Mouse (Mus musculus) lung, postnatal 0 days (tissue): ENCODE data around the gene Arhgap18. TPM values are rescaled to one million over a fixed set of nuclear protein-coding genes. Genes with fewer than 3 reads are reported as not detected.
"Not testable (repeated sequence)": the region's sequence is repeated elsewhere in the genome, so short reads cannot be mapped to it uniquely, and the experiment has no call there.

Experiments used
- ATAC-seq: fragments of 200-750 bp; cut with Nextera tagmentation; 2 replicates; pipeline ENCODE4 v1.8.0; 2017; ENCODE audit warnings: moderate library complexity
- DNase-seq: peaks from one replicate; pipeline ENCODE4 v3.0.0-alpha.2; 2016; ENCODE audit warnings: low spot score
- H3K27ac ChIP-seq: fragments of 300-500 bp; sonication (generic); 2 replicates; pipeline ENCODE4 v1.5.1; 2014; ENCODE audit warnings: antibody characterized with exemption, mild to moderate bottlenecking, low read length, mixed read lengths
- H3K27me3 ChIP-seq: fragments of 300-500 bp; sonication (generic); replicated peaks from 2 replicates; pipeline ENCODE4 v1.6.1; 2014; ENCODE audit warnings: low read length, mixed read lengths; ENCODE audit not compliant: insufficient read depth
- H3K36me3 ChIP-seq: fragments of 300-500 bp; sonication (generic); 2 replicates; pipeline ENCODE4 v1.6.1; 2014; ENCODE audit warnings: low read length, mixed read lengths; ENCODE audit not compliant: insufficient read depth
- H3K4me1 ChIP-seq: fragments of 300-500 bp; sonication (generic); 2 replicates; pipeline ENCODE4 v1.6.1; 2014; ENCODE audit warnings: antibody characterized with exemption, low read depth, low read length, mixed read lengths; ENCODE audit not compliant: insufficient read depth
- H3K4me2 ChIP-seq: fragments of 300-500 bp; sonication (generic); replicated peaks from 2 replicates; pipeline ENCODE4 v1.6.1; 2014; ENCODE audit warnings: low read depth, mild to moderate bottlenecking, low read length, moderate library complexity, mixed read lengths
- H3K4me3 ChIP-seq: fragments of 300-500 bp; sonication (generic); 2 replicates; pipeline ENCODE4 v1.5.1; 2014; ENCODE audit warnings: low read depth, low read length
- H3K9ac ChIP-seq: fragments of 300-500 bp; sonication (generic); replicated peaks from 2 replicates; pipeline ENCODE4 v1.6.1; 2014; ENCODE audit warnings: low read depth, mild to moderate bottlenecking
- H3K9me3 ChIP-seq: fragments of 300-500 bp; sonication (generic); 2 replicates; pipeline ENCODE4 v1.6.1; 2016; ENCODE audit warnings: low read length, mixed read lengths
- CTCF ChIP-seq: IDR thresholded peaks from 2 replicates; pipeline ENCODE4 v1.5.1; 2016; ENCODE audit warnings: antibody characterized with exemption, mild to moderate bottlenecking
- EP300 ChIP-seq: IDR thresholded peaks from 2 replicates; pipeline ENCODE4 v1.6.1; 2016; ENCODE audit warnings: antibody characterized with exemption, mild to moderate bottlenecking, control low read depth
- WGBS: fragments of 180-500 bp; shearing (Covaris S2); extraction: QIAGEN DNeasy Blood & Tissue Kit; methylation state at CpG from one replicate; pipeline ENCODE4 v1.1.7; 2014; 5-methylcytosine and 5-hydroxymethylcytosine counted together
- polyA plus RNA-seq: library from polyadenylated mRNA; unstranded; fragments of >200 nt; fragmentation: Nextera tagmentation; extraction: Ambion mirVana; gene quantifications from 2 replicates; pipeline ENCODE4 v1.2.1, GENCODE M21; 2015

Gene Arhgap18
- polyA plus RNA-seq, 1 experiment from 2014 or later: 28.6 TPM

DNA sequence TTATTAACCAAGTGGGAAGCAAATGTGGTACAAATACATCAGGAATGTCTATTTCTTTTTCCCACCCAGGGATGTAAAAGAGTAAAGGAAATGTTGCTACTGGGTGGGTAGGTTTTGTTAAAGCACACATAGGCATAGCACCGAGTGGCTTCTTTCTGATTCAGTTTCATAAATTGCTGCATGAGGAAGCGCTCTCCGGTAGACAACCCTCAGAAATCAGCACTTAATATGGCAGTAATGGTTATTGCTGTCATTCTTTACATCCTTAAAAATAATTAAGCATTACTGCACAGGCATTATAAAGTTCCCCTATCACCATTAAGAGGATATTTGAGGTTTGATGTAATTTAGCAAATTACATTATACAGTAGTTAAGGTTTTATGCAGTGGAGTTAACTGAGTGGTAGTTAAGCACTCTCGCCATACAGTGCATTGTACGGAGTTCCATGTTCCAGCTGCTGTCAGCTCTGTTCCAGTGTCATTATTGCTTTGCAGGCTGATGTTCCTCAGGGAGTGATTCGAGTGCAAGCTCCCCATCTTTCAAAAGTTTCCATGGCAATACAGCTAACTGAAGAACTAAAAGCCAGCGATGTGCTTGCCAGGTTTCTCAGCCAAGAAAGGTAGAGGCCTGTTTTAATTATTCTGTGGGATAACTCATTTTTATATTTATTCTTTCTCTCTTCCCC, 159.0 kb downstream of the Arhgap18 start:
- Histone ChIP-seq H3K27ac (no peak overlapping the region), H3K4me2 (no peak overlapping the region), H3K4me3 (no peak overlapping the region), H3K4me1 (no peaks in the 10 kb centered on the region), H3K9ac (no peak overlapping the region), H3K36me3 (peaks cover 4% of the 10 kb centered on the region; the same call in 1 of the 2 replicates), H3K27me3 (no peaks in the 10 kb centered on the region), H3K9me3 (no peaks in the 10 kb centered on the region)
- ATAC-seq: no peak
- TF ChIP-seq CTCF (no peak), EP300 (no peak)
- no peak for DNase-seq
- WGBS: 74% methylated on average over 7 of the region's 7 CpGs

- no peaks in the 10 kb centered on the region for H3K4me1 ChIP-seq
- no peaks in the 10 kb centered on the region for H3K27me3 ChIP-seq
- no peak for TF ChIP-seq EP300
- TF ChIP-seq CTCF: no peak
- ATAC-seq: no peak
- H3K27ac ChIP-seq: no peak overlapping the region
- peaks cover 4% of the 10 kb centered on the region; the same call in 1 of the 2 replicates for H3K36me3 ChIP-seq
- H3K9me3 ChIP-seq: no peaks in the 10 kb centered on the region
- WGBS: 83% methylated on average over 1 of the region's 1 CpGs
- no peak overlapping the region for H3K4me3 ChIP-seq
- DNase-seq: no peak
- no peak overlapping the region for H3K9ac ChIP-seq
- no peak overlapping the region for H3K4me2 ChIP-seq
These were observed 159.6 kb downstream of the Arhgap18 start for GRCm38 (mm10) chr10:26912807-26913206.

- no peaks in the 10 kb centered on the region for H3K9me3 ChIP-seq
- no peak overlapping the region for H3K9ac ChIP-seq
- no peak overlapping the region for H3K27ac ChIP-seq
- no peak; the same call in 1 of the 2 replicates for ATAC-seq
- 33% methylated on average over 5 of the region's 5 CpGs for WGBS
- H3K36me3 ChIP-seq: peaks cover 4% of the 10 kb centered on the region; the same call in 1 of the 2 replicates
- no peaks in the 10 kb centered on the region for H3K4me1 ChIP-seq
- H3K27me3 ChIP-seq: no peaks in the 10 kb centered on the region
- TF ChIP-seq EP300 (no peak), CTCF (peak; percentile 76)
- no peak overlapping the region for H3K4me2 ChIP-seq
- no peak overlapping the region for H3K4me3 ChIP-seq
- peak; percentile 75 for DNase-seq
These were observed 166.2 kb downstream of the Arhgap18 start for GRCm38 (mm10) chr10:26919307-26919977.

GRCm38 (mm10) chr10:26920383-26920979, 167.3 kb downstream of the Arhgap18 start:
- Histone ChIP-seq H3K36me3 (peaks cover 4% of the 10 kb centered on the region; the same call in 1 of the 2 replicates), H3K4me2 (no peak overlapping the region), H3K4me1 (no peaks in the 10 kb centered on the region), H3K9me3 (no peaks in the 10 kb centered on the region), H3K27me3 (no peaks in the 10 kb centered on the region), H3K27ac (no peak overlapping the region), H3K9ac (no peak overlapping the region), H3K4me3 (no peak overlapping the region)
- DNase-seq: no peak
- ATAC-seq: no peak
- TF ChIP-seq CTCF (no peak), EP300 (no peak)
- WGBS: 43% methylated on average over 8 of the region's 8 CpGs

GRCm38 (mm10) chr10:26936056-26936455, 182.8 kb downstream of the Arhgap18 start:
- H3K36me3 ChIP-seq, ATAC-seq, H3K4me3 ChIP-seq, H3K4me1 ChIP-seq, H3K4me2 ChIP-seq, H3K27ac ChIP-seq, H3K9ac ChIP-seq, DNase-seq, H3K9me3 ChIP-seq, H3K27me3 ChIP-seq: not testable (repeated sequence)
- WGBS: 89% methylated on average over 6 of the region's 6 CpGs

GRCm38 (mm10) chr10:26938464-26938863, 185.2 kb downstream of the Arhgap18 start:
- H3K9ac ChIP-seq, H3K4me1 ChIP-seq, DNase-seq, H3K27me3 ChIP-seq, H3K27ac ChIP-seq, H3K36me3 ChIP-seq, H3K9me3 ChIP-seq, H3K4me3 ChIP-seq, ATAC-seq, H3K4me2 ChIP-seq: not testable (repeated sequence)
- 70% methylated on average over 4 of the region's 4 CpGs for WGBS
